Mouse (Mus musculus) limb, embryonic 10.5 days (tissue): Measurements from ENCODE around the gene Sgsm1. TPM values are rescaled to one million over a fixed set of nuclear protein-coding genes. Genes with fewer than 3 reads are reported as not detected.

Experiments
- DNase-seq: peaks from one replicate; pipeline ENCODE4 v3.0.0-alpha.2; 2017; ENCODE audit warnings: low spot score
- H3K27ac ChIP-seq: fragments of 300-500 bp; sonication (generic); 2 replicates; pipeline ENCODE4 v1.5.1; 2016; ENCODE audit warnings: mild to moderate bottlenecking
- H3K27me3 ChIP-seq: fragments of 300-500 bp; sonication (generic); 2 replicates; pipeline ENCODE4 v1.6.1; 2016; ENCODE audit warnings: low read depth, mild to moderate bottlenecking; ENCODE audit not compliant: poor library complexity, severe bottlenecking
- H3K36me3 ChIP-seq: fragments of 300-500 bp; sonication (generic); 2 replicates; pipeline ENCODE4 v1.6.1; 2016; ENCODE audit warnings: mild to moderate bottlenecking, moderate library complexity
- H3K4me1 ChIP-seq: fragments of 300-500 bp; sonication (generic); 2 replicates; pipeline ENCODE4 v1.6.1; 2016
- H3K4me3 ChIP-seq: fragments of 300-500 bp; sonication (generic); 2 replicates; pipeline ENCODE4 v1.5.1; 2016; ENCODE audit warnings: mild to moderate bottlenecking, moderate library complexity
- H3K9me3 ChIP-seq: fragments of 300-500 bp; sonication (generic); replicated peaks from 2 replicates; pipeline ENCODE4 v1.6.1; 2016; ENCODE audit warnings: mild to moderate bottlenecking
- WGBS: fragments of 180-500 bp; shearing (Covaris S2); methylation state at CpG from one replicate; pipeline ENCODE4 v1.1.7; 2016; 5-methylcytosine and 5-hydroxymethylcytosine counted together
- polyA plus RNA-seq: library from polyadenylated mRNA; unstranded; fragments of >200 nt; fragmentation: Nextera tagmentation; extraction: Ambion mirVana; gene quantifications from 2 replicates; pipeline ENCODE4 v1.2.1, GENCODE M21; 2016

Gene Sgsm1
- polyA plus RNA-seq, 1 experiment from 2014 or later = 13.4 TPM

DNA sequence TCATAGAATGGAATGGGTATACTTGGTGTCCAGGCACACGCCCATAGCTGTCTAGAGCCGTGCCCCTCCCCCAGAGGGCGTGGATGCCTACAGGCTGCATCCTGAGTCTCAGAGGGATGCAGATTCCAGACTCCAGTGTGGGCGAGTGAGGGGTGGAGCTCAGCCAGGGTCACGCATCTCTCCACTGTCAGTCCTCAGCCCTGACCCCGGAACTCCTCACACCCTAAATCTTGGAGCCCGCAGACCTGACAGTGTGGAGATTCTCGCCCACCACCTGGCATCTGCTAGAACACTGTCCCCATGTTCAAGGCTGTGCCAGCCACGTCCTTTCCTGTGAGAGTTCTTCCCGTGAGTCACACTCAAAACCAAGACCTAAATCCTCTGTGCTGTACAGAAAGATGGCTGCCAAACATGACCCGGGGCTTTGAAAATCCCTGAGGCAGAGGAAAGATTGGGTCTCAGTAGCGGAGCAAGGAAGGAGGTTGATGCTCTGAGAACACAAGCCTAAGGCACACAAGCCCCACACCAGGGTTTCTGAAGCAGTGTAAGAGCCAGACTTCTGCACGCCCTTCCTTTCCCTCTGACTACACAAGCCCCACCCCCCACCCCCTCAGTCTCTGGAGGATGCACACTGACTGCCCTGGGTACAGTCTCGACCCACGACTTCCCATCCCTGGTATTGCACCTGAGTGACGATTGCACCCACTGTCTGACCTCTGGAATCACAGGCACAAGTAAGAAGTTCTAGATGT is 34.2 kb upstream of the Sgsm1 start:
- H3K4me3 ChIP-seq = no peak overlapping the region
- H3K27ac ChIP-seq = no peak overlapping the region
- whole genome bisulfite sequencing = 33% methylated on average over 16 of the region's 16 CpGs
- no peaks in the 10 kb centered on the region for H3K36me3 ChIP-seq
- no peaks in the 10 kb centered on the region for H3K9me3 ChIP-seq
- peaks cover 34% of the 10 kb centered on the region for H3K4me1 ChIP-seq
- DNase-seq = no peak
- H3K27me3 ChIP-seq = peaks cover 91% of the 10 kb centered on the region

DNA sequence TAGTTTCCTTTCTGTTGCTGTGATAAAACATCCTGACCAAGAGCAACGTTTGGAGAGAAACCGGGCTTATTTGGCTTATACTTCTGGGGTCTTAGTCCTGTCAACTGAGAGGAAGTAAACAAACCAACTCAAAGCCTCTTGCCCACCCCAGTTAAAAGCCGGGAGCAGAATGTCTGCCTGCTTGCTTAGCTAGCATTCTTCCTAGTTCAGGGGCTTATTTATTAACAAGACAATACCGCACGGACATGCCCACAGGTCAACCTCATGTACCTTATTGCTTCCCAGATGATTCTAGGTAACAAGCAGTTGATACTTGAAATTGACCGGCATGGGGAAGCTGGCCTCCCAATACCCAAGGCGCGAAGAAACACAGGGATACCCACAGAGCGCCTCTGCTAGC is 25.7 kb upstream of the Sgsm1 start:
- peaks cover 17% of the 10 kb centered on the region for H3K4me1 ChIP-seq
- H3K36me3 ChIP-seq = no peaks in the 10 kb centered on the region
- no peak overlapping the region for H3K27ac ChIP-seq
- no peaks in the 10 kb centered on the region; the same call in 1 of the 2 replicates for H3K9me3 ChIP-seq
- WGBS = 26% methylated on average over 9 of the region's 9 CpGs
- no peak overlapping the region for H3K4me3 ChIP-seq
- peaks cover 93% of the 10 kb centered on the region for H3K27me3 ChIP-seq
- DNase-seq = no peak

DNA sequence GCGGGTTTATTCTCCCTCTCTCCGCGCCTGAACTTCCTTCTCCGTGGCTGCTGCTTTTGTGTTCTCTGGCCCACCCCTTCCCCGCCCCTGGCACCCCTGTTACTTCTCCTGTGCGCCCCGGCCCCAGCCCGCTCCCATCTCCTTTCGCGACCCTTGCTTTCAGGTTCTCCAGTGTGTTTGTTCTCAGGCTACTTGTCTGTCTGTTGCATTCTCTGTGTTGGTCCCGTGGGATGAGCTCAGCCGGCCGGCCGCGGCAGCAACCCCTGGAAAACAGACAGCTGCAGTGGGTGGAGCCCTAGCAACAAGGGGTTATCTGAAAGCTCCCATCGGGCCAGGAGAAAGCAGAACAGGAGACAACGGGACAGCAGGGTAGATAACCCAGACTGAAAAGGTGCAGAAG is 25.1 kb upstream of the Sgsm1 start:
- 1% methylated on average over 17 of the region's 17 CpGs for WGBS
- no peak for DNase-seq
- Histone ChIP-seq H3K4me3 (peak overlapping the region; percentile 39), H3K27ac (no peak overlapping the region), H3K9me3 (no peaks in the 10 kb centered on the region; the same call in 1 of the 2 replicates), H3K27me3 (peaks cover 90% of the 10 kb centered on the region), H3K36me3 (no peaks in the 10 kb centered on the region), H3K4me1 (peaks cover 17% of the 10 kb centered on the region)

DNA sequence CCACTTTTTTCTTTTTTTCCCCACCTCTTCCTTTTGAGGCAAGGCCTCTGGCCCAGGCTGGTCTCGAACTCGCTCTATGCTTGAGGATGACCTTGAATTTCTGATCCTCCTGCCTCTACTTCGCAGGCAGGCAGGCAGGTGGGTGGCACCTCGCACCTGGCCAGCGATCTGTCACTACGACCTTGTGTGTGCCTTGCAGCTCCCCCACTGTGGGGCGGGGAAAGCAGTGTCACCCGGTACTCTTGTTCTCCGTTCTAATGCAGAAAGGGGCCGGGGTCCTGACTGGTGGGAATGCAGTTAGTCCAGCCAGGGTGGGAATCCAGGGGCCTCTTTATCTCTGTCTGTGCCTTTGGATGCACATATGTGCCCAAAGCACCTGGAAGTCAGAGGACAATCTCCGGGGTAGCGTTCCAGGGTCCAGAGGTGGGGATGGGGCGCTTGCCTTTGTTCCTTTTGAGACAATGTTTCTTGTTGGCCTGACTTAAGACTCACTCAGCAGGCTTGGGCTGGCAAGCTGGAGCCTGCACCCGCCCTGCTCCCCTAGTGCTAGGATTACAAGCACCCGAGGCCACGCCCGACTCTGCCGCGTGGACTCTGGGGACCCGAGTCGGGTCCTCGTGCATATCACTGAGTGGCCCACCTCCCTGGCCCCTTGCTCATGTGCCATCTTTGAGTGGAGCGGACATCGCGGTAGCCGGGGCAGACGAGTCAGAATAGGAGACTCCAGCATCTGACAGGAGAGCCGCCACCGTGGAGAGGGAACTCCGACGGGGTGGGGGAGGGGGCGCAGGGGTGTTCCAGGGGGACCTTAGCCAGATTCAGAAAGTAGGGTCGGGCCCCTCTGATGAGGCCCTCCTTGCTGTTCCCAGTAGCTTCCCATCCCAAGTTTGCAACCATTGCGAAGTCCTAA is 24.3 kb upstream of the Sgsm1 start:
- Histone ChIP-seq H3K36me3 (no peaks in the 10 kb centered on the region), H3K4me3 (peak overlapping the region; percentile 39), H3K9me3 (no peaks in the 10 kb centered on the region; the same call in 1 of the 2 replicates), H3K27me3 (peaks cover 87% of the 10 kb centered on the region), H3K27ac (peak overlapping the region; percentile 19; the same call in 1 of the 2 replicates), H3K4me1 (peaks cover 17% of the 10 kb centered on the region)
- 9% methylated on average over 34 of the region's 34 CpGs for WGBS
- DNase-seq = no peak

DNA sequence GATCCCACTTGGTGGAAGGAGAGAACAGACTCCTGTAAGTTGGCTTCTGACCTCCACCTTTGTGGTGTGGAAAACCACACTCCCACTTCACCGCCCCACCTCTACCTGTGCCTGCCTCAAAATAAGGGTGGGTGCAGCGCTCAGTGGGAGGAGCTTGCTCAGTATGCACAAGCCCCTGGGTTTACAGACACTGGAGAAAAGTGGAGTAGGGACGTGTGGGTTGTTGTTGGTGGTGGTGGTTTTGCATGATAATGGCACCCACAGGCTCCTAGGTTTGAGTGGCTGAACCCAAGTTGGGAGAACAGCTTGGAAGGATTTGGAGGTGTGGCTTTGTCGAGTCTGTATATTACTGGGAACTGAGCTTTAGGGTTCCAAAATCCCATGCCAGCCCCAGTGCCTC is 22.3 kb upstream of the Sgsm1 start:
- DNase-seq = no peak
- no peak overlapping the region for H3K27ac ChIP-seq
- no peak overlapping the region for H3K4me3 ChIP-seq
- no peaks in the 10 kb centered on the region for H3K36me3 ChIP-seq
- 58% methylated on average over 4 of the region's 4 CpGs for whole genome bisulfite sequencing
- H3K27me3 ChIP-seq = peaks cover 75% of the 10 kb centered on the region
- peaks cover 17% of the 10 kb centered on the region for H3K4me1 ChIP-seq
- H3K9me3 ChIP-seq = no peaks in the 10 kb centered on the region; the same call in 1 of the 2 replicates

DNA sequence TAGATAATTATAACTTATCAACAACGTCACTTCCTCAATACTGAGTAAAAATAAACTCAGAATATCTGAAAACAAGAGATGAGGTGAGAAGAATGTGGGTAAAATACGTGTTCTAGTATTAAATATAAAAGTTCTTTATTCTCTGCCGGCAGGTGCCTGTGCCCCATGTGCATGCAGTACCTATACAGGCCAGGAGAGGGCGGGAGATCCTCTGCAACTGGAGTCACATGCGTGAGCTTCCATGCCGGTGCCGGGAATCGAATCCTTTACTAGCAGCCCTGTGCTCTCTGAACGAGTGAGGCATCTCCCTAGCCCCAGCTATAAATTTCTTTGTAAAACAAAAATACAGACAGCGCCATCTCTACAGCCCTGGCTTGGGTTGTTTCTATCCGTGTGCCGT is 21.7 kb upstream of the Sgsm1 start:
- H3K27me3 ChIP-seq = peaks cover 68% of the 10 kb centered on the region
- no peaks in the 10 kb centered on the region; the same call in 1 of the 2 replicates for H3K9me3 ChIP-seq
- peaks cover 17% of the 10 kb centered on the region for H3K4me1 ChIP-seq
- H3K4me3 ChIP-seq = no peak overlapping the region
- no peak overlapping the region for H3K27ac ChIP-seq
- H3K36me3 ChIP-seq = no peaks in the 10 kb centered on the region
- 27% methylated on average over 12 of the region's 12 CpGs for WGBS
- DNase-seq = peak; percentile 68

DNA sequence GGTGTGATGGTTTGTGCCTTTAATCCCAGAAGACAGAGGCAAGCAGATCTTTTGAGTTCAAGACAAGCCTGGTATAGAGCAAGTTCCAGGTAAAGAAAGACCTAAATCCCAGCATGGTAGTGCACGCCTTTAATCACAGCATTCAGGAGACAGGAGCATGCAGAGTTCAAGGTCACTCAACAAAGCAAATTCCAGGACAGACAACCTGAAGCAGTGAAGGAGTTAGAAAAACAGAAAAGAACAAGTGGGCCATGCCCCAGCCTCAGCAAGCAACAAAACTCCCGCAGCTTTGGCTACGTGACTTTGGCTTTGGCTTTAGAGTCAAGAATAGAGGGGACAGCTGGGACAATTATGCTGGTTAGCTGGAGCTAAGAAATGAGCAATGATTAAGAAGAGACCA is 19.6 kb upstream of the Sgsm1 start:
- Histone ChIP-seq H3K36me3 (no peaks in the 10 kb centered on the region), H3K4me1 (peaks cover 9% of the 10 kb centered on the region), H3K4me3 (no peak overlapping the region), H3K27me3 (peaks cover 63% of the 10 kb centered on the region), H3K9me3 (no peaks in the 10 kb centered on the region; the same call in 1 of the 2 replicates), H3K27ac (no peak overlapping the region)
- 83% methylated on average over 3 of the region's 3 CpGs for WGBS
- no peak for DNase-seq

DNA sequence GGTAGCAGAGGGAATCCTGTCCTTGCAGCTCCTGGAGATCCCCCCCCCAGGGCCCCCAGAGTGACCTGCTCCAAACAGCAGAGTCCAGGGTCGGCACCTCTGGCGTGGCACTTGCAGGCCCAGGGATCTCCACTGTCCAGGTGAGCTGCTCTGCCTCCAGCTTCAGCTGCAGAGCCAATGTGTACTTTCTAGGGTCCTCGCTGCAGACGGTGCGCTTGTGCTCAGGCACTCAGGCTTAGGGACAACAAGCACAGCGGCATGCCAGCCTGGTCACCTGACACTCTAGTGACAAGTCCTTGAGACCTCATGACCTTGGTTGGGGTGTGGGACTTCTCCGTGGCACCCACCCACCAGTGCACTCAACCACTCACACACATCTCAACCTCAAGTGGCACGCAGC is 18.9 kb upstream of the Sgsm1 start:
- Histone ChIP-seq H3K27ac (no peak overlapping the region), H3K4me1 (peaks cover 2% of the 10 kb centered on the region), H3K36me3 (no peaks in the 10 kb centered on the region), H3K4me3 (no peak overlapping the region), H3K9me3 (no peaks in the 10 kb centered on the region; the same call in 1 of the 2 replicates), H3K27me3 (peaks cover 63% of the 10 kb centered on the region)
- no peak for DNase-seq
- WGBS = 91% methylated on average over 8 of the region's 8 CpGs

DNA sequence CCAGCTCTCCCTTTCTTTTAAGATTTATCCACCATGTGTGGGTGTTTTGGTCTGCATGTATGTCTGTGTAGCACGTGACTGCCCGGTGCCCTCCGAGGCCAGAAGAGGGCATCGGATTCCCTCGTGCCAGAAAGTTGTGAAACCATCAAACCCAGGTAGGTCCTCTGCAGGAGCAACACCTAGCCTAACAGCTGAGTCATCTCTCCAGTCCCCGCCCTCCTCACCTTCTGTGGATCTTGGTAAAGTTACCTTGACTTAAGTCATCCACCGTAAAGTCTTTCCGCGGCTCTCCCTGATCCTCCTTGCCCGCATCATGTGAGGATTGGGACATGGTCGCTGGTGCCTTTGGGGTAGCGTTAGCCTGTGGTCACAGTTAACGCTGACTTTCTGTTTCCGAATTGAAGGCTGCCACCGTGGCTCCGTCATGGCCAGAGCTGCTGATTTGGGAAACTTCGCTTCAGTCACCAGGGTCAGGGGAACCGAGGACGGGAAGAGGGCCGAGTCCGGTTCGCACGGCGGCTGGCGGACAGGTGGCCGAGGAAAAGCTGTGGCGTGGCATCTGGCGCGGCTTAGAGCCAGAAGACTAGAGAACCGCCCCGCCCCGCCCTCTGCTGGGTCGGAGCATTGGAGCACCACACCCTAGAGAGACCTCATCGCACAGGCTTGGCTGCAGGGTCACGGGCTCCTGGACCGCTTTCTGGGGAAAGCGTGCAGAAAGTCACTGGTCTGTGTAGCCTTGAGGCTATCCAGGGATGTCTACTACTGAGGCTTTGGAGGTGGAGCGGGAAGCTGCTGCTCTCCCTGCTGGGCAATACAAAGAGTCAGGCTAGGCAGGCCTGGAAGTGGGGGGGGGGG is 13.4 kb upstream of the Sgsm1 start:
- Histone ChIP-seq H3K4me1 (peaks cover 27% of the 10 kb centered on the region), H3K36me3 (no peaks in the 10 kb centered on the region), H3K27me3 (peaks cover 50% of the 10 kb centered on the region), H3K4me3 (peak overlapping the region; percentile 45), H3K27ac (no peak overlapping the region), H3K9me3 (no peaks in the 10 kb centered on the region)
- peak; percentile 72 for DNase-seq
- WGBS = 4% methylated on average over 38 of the region's 38 CpGs

DNA sequence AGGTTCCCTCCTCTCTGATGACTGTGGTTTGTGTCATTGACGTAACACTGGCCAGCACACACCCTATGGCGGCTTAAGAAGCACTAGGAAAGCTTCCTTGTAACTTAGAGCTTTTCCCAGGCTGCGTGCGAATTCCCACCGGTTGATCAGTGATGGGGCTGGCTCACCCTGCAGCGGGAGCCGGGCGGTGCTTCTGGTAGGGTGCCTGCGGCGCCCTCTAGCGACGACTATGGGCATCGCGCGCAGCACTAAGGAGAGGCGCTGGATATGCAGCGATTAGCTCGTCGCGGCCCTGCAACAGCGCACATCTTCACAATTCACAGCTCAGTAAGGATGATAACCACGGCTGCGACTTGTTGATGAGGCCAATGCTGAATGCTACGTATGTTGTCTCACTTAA is 3.4 kb upstream of the Sgsm1 start:
- WGBS = 3% methylated on average over 24 of the region's 24 CpGs
- Histone ChIP-seq H3K4me3 (peak overlapping the region; percentile 29), H3K4me1 (peaks cover 22% of the 10 kb centered on the region), H3K36me3 (no peaks in the 10 kb centered on the region), H3K27ac (no peak overlapping the region), H3K9me3 (no peaks in the 10 kb centered on the region), H3K27me3 (peaks cover 68% of the 10 kb centered on the region)
- peak; percentile 86 for DNase-seq

DNA sequence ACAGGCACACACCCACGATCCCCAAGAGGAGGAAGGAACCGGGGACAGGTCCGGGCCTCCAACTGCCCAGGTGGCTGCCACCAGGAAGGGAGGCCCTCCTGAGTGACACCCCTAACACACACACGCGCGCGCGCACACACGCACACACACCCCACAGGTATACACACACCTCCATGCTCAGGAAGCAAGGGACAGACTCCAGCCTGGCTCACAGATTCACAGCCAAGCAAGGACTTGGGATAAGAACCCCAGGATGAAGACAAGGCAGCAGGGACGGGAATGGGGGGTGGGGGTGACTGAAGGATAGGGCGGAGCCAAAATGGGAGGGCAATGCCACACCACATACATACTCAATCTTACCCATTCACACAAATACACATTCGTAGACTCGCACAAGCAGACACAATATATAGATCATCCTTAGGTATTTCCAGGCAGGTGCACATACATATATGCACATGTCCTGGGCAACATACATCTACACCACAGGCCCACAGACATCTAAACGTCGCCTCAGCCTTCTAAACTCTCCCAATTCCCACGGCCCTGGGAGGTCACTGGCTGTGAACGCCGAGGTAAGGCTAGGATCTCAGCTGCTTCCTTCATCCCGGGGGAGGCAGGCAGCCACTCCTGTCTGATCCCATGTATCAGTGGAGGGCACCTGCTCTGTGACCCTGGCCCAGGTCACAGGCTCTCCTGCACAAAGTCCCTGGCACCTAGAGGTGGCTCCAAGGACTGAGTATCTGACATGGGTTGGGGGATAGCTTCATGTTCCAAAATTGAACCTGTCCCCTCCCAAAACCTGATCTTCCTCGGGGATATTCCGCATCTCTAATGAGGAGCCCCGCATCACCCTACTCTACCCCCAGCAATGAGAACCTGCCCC is 852 bp downstream of the Sgsm1 start:
- no peak for DNase-seq
- Histone ChIP-seq H3K9me3 (no peaks in the 10 kb centered on the region), H3K27ac (peak overlapping the region; percentile 70; the same call in 1 of the 2 replicates), H3K4me1 (peaks cover 48% of the 10 kb centered on the region), H3K36me3 (no peaks in the 10 kb centered on the region), H3K27me3 (peaks cover 68% of the 10 kb centered on the region), H3K4me3 (peak overlapping the region; percentile 71)
- 64% methylated on average over 22 of the region's 22 CpGs for WGBS
